Mouse (Mus musculus) monocyte, adult 5-6 weeks (primary cell): ENCODE measurements around the gene Hivep3. TPM values are rescaled to one million over a fixed set of nuclear protein-coding genes. Genes with fewer than 3 reads are reported as not detected.

Experiments used
- ATAC-seq: fragments of 153-309, 156-312 bp; replicated peaks from 2 replicates; pipeline ENCODE4 v1.8.0; 2017; ENCODE audit warnings: mild to moderate bottlenecking; ENCODE audit not compliant: low TSS enrichment, insufficient number of reproducible peaks, severe bottlenecking, poor library complexity, low FRiP score
- total RNA-seq: library from RNA; stranded (forward); fragments of 200-1000, 200-491, 200-594 nt; gene quantifications from 3 replicates; pipeline ENCODE4 v1.2.3, GENCODE M21; 2017

The Hivep3 gene
- total RNA-seq, 1 experiment from 2014 or later = 3.1 TPM

DNA sequence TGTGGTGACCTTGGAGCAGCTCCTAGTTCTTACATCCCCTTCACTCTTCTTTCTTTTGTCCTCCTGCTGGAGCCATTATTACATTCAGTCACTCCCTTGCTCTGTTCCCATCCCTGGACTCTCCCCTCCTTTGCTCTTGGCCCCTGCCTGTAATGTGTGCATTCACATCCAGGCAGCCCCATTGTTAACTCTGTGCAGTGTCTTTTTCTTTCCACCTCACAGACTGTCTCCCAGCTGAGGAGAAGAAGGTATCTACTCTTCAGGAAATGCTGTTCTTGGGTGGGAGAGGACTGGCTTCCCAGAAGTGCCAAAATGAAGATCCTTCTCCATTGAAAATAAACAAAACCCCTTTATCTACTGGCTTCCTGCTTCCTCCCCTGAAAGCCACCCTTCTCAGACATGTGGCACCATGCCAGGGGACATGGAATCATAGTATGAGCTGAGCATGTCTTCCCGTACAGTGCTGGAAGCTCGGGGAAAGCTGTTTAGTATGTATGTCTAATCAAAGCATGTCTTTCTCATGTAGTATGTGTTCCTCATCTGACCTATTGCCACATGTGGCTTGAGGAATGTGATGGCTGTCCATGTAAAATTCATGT is 17.9 kb downstream of the Hivep3 start:
- no peak for ATAC-seq

DNA sequence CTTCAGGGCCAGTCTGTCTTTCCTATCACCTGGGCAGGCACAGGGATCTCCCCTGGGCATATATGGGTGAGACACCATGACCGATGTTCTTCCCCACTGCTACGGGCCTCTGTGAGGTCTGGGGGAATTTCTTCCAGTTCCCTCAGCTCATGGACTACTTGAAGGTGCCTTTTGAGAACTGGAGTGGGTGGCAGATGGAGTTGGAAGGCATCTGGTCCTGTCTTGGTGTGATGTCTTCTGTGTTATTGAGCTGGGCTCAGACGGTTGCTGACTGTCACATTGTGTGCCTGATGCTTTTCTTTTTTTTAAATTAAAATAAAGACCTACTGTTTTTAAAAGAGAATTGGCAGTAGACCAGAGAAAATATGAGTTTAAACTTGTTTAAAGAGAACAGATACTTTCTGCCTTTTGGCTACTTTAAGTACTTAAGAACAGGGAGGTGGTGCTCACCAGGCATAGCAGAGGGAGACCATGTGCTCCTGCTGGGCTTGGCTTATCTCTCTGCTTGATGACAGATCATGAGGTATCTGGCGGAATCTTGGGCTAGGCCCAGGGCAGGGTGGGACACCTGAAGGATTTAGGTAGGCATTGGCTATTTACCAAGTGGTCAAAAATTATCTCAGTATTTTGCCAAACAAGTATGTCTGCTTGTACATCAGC is 26.1 kb downstream of the Hivep3 start:
- ATAC-seq = no peak

DNA sequence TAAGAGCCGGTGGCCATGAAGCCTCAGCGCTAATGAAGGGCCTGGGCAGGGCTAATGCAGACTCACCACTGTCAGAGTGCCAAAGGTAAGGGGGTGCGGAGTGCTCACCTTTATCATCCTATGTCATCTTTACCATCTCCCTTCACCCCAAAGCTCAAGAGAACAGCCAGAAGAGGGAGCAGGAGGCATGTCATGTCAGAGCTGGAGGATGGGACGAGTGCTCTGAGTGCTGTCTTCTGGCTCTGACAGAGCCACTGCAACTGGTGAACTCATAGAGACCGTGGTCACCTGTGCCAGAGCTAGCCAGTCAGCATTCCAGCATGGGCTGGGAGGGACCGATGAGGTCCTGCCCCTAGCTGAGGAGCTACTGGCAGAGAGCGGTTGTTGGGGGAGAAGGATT is 27.2 kb downstream of the Hivep3 start:
- no peak for ATAC-seq

DNA sequence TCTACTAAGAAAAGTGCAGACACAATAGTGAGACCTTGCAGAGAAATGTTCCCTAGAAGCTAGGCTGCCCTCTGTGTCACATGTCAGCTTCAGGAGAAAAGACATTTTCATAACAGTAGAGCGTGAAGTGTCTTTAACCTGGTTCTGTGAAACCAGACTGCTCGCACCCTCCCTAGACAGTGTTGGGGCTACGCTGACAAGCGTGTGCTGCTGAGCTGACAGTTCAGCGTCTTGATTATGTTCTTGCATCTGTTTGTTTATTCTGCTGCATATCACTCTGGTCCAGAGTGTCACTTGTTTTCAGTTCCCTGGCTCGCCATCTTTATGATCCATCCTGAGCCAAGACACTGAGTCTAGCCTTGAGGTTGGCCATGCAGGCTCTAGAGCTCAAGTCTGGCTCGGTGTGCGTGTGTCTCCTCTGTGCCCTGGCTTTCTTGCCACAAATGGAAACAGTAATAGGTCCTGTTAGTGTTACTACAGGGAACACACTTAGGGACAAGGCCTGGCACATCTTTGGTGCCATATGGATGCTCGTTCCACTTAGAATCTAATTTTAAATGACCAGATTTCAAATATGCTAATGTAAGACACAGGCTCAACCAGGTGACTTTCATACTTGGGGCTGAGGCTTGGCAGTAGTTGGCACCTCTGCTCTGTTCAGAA is 28.0 kb downstream of the Hivep3 start:
- no peak for ATAC-seq

DNA sequence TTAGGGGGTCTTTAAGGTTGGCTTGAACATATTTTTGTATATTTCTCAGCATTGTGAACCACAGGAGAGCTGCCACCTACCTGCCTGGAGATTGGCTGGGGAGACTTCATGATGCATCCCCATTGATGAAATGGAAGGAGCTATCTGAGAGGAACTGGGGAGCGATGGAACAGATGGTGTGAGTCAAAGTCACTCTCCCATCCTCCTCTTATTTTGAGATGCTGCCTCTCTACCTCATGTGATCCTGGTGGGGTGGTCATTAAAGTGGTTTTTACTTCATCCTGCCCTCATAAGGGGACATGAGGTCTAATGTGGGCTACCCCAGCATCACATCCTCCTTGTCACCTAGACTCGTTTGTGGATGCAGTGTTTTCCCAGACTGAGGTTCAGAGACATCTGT is 28.6 kb downstream of the Hivep3 start:
- no peak for ATAC-seq

DNA sequence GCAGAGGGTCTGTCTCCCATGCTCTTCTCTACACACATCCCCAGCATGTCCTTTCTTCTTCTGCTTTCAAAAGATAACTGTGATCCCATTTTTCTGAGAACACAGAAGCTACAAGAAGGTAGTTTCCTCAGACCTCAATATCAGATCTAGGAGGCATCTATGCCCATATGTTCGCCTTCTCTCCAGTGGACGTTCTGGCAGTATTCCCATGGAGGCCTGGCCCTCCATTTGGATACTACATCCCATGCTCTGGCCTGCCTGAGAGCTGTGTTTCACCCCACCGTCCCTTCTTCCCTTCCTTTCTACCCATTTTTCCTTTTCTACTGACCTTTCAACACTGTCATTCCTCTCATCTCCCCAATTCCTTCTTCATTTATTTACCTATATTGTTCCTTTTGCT is 34.5 kb downstream of the Hivep3 start:
- ATAC-seq = no peak

DNA sequence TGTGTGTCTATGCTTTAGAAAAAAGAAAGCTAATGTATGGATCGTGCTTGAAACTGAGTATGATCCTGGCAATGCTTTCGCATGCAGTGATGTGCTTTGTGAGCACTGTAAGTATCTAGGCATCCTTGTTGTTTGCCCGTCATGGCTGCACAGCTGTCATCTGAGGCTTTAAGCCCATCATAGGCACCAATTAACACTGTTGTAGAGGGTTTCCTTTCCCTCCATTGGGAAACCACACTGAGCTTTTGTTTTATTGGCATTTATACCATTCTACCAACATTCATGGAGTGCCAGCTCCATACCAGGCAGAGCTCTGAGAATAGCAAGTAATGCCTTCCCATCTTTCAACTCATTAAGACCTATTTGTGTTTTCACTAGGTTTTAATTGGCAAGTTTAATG is 42.3 kb downstream of the Hivep3 start:
- ATAC-seq = no peak

DNA sequence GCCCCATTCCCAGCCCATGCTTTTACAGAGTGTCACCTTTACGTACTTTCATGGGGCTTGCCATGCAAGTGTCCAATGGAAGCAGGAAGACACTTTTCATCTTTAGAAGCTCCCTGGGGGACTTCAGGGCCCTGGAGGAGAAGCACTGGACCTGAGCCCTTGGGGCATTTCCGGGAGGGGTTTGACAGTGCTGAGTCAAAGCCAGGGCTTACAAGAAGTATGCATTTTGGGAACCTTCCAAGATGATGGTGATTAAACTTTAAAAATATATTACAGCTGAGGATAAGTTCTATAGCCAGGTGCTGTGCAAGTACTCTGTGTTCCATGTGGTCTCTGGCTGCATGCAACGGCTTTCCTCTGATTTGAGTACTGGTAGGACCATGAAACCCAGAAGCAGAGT is 43.6 kb downstream of the Hivep3 start:
- no peak for ATAC-seq

DNA sequence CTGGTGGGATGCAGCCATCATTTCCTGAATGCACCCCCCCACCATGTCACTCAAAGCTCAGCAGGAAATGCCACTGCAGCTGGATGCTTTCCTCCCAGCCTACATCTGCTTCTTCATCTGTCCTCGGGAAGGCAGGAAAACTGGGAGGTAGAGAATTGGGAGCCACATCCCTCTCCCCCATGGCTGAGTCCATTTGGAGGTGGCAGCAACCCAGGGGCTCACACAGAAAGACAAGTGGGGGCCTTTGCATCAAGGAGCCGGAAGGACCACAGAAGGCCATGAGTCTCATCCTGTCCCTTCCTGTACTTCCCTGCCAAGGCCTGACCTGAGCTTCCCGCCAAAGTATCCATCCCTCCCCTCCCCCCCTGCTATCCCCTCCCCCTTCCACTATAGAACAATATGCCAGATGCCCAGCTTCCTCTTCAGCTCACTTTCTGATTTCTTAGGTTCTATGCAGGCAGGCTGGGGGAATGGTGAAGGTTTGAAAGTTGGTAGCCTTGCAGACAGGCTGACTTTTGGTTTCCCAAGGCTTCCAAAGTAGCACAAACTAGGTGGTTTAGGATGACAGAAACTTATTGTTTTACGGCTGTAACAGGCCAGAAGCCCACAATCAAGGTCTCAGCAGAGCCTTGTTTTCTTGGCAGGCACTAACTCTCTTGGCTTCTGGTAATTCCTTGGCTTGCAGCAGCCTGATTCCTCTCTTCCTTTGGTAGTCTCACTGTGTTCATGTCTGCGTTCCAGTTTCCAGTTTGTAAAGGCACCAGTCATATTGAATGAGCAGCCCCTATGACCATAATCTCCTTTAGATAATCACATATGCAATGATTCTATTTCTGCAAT is 46.2 kb downstream of the Hivep3 start:
- ATAC-seq = no peak

DNA sequence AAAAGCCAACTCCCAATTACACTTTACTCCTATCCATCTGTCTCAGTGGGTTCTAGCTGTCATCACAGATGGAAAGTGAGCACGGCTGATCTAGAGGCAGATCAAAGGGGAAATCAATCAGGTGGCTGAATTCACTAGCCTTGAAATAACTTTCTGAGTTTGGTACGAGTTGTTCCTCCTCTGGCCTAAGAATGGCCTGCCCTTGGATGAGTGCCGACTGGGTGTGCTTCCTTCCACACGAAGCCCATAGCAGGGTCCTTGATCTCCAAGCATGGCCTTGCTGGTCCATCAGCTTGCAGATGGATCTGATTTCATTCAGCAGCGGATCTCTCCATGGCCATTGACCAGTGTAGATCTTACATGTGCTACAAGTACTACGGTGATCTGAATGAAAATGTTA is 47.3 kb downstream of the Hivep3 start:
- ATAC-seq = no peak

DNA sequence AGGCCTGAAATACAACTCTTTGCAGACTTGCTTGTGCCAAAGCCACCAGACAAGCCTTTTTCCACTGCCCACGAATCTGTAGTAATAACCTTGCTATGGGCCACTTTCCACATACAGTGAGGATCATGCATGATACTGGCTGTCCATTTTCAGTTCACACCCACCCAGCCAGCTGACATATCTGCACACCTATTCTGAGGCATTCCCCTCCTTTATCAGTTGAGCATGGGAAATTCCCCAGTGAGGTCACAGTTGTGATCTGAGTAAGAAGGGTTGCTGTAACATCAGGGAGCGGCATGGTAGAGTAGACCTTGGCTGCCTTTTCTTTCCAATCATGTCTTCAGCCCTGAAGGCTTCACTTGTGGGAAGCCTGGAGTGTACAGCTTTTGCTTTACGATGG is 51.4 kb downstream of the Hivep3 start:
- no peak for ATAC-seq

DNA sequence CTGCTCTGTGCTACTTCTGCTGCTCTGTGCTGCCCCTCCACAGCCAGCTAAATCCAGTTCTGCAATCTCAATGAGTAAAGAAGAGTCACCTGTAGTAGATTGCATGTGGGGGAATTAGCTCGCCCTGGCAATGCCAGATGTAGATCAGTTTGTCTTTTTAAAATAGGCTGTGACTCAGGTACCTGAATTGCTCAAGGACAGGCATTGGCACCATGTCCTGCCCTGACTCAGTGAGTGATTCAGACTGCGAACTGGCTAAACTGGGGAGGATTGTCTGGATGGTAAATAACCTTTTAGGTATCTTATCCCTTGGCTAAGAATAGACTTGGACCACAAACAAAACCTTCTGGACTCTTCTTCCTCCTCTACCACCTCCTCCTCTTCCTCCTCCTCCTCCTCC is 52.7 kb downstream of the Hivep3 start:
- ATAC-seq = no peak

DNA sequence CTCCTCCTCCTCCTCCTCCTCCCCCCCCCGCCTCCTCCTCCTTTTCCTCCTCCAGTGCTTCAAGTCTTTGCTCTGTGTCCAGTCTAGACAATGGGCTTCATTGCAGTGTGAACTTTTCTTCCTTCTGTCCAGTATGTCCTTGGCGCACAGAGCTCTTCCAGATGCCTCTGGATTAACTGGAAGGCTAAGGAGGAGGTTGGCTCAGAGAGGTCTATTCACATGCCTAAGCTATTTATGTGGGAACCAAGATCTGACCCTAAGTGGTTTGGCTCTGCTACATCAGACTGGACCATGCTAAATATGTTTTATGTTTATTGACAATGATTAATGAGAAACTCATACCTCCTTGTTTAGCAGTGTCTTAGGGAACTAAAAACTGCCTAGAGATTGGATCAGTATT is 53.1 kb downstream of the Hivep3 start:
- ATAC-seq = no peak

DNA sequence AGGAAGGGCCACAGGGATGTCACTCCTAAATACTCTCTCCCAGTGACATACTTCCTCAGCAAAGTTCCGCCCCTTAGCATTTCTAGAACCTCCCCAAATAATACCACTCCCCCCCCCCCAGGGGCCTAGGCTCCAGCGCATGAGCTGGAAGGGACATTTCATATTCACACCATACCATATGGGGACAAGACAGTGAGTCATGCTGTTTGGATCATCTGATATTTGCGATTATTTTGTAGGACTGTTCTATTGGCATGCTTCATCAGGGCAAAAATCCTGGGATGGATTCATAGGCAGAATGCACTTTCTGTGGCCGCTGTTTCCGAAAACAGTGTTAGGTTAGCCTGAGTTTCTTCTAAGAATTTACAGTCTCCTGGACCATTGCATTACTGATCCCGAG is 55.2 kb downstream of the Hivep3 start:
- ATAC-seq = no peak

DNA sequence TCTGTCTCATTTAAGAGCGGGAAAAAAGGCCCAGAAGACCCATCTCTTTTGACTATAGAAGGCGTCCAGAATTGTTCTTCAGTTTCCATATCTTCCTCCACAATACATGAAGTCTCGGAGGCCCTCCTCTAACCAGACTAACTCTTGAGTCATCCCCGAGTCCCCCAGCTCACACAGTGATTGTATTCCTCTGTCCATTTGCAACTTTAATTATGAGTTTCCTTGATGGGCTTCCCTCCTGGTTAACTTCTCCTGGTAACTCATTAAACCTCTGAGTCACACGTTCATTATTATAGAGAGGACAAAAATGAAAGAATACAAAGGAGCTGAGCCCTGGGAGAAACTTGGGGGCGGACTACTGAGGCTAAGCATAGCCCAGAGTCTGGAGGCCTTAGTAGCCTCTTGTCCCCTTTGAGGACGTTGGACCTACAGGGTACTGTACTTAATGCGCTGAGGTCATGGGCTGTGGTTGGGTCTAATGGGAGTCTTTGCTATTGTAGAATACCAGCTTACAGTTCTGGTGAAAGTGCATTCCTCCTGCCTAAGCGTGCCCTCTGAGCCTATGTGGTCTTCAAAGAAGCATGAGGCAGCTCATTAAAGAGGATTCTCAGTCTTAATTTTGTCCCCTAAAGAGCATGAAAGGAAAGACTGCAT is 56.0 kb downstream of the Hivep3 start:
- ATAC-seq = no peak

DNA sequence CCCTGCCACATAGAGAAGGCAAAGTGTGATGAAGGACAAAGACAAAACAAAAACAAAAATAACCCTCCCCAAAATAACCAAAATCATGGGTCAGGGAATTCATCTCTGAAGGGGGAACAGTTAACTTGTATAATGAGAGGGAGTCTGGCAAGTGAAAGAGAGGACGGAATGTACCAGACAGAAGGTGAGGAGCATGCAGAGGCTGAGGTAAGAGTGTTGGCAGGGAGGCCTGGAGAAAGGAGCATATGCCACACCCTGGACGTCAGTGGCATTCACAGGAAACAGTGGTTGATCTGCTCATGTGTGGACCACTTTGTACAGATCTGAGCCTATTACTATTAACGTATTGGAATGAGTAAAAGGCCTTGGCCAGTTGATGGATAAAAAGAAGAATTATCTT is 65.3 kb downstream of the Hivep3 start:
- ATAC-seq = no peak

DNA sequence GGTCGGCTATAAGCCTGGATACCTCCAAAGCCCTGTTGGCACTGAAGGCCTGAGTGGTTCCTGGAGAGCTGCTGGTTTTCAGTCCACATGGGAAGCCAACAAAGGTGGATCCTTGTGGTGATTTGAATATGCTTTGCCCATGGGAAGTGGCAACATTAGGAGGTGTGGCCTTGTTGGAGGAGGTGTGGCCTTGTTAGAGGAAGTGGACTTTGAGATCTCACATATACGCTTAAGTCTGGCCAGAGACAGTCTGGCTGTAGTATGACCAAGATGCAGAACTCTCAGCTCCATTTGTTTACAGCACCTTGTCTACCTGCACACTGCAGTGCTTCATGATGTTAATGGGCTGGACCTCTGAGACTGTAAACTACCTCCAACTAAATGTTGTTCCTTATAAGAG is 73.0 kb downstream of the Hivep3 start:
- no peak for ATAC-seq

DNA sequence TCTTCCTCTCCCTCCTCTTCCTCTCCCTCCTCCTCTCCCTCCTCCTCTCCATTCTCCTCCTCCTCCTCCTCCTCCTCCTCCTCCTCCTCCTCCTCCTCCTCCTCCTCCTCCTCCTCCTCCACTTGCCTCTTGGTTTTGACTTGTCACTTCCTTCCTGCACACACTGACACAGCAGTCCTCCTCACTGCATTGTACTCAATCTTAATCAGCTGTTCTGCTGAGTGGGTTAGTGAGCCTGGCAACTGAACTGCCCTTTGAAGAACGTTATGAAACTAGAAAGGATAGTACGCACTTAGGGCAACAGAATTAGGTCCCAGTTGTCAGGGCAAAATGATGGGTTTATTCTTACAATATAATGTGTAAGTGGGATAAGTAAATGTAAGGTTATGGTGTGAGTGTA is 73.8 kb downstream of the Hivep3 start:
- no peak for ATAC-seq

DNA sequence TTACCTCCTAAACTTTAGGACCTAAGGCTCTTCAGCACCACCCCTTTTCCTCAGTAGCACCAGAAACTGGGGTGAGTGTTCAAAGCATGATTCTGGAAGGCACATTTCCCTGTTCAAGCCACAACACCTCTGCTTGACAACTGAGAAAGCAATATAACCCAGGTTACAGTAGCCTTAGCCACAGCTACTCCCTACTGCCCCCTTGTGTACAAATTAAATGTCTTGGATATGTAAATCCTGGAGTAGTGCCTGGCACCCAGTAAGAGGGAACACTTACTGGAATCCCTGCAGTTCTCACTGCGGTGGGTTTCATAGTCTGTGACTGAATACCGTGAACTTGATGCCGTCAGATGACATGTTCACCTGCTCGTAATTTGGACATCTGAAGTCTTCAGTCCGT is 75.7 kb downstream of the Hivep3 start:
- no peak for ATAC-seq
